Mouse (Mus musculus) spleen, adult 12 weeks (tissue): ENCODE results near the gene Arhgap33.
A peak's percentile ranks its signal among the peaks of the same experiment; 100 is the strongest.

Experiments used
- DNase-seq: peaks from one replicate; pipeline ENCODE4 v3.0.0; 2022; ENCODE audit warnings: low spot score

Gene Arhgap33

DNA sequence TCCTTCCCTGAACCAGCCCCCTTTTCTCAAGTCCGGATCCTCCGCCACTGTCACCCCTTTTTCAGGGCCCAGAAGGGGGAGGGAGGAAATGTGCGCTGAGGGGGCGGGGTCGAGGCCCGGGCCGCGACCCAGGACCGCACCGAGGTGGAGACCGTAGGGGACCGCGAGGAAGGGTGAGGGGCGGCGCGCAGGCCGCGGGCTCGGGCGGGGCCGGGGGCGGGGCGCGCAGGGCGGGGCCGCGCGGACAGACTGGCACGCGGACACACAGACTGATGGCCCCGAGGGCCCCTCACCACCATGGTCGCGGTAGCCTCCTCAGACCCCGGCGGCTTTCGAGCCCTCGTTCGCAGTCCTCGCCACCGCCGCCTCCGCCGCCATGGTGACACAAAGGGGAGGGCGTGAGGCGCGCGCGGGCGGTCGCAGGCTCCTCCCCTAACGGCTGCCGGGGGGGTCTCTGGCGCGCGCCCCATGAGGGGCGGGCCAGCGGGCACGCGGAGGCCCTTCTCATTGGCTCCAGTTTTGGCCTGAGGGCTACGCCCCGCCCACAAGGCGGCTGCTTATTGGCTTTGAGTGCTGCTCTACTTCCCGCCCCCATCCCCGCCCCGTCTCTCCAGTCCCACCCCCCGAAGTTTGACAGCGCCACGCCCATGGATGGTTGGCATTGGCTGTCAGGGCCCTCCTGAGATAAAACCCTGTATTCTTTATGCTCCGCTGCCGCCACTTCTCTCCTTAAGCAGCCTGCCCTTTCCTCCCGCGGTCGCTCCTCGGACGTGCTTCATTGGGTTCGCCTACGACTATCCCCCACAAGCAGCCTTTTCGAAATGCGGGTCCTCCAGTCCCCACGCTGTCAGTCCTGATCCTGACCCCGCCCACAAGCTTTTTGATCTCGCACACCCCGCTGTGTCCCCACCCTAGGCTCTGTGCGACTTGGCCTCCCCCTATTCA is at the start of gene Arhgap33:
Arhgap33 (minus strand) TSS at position 428 of the 945 bp plus-strand sequence.
- DNase-seq: peak; percentile 91

DNA sequence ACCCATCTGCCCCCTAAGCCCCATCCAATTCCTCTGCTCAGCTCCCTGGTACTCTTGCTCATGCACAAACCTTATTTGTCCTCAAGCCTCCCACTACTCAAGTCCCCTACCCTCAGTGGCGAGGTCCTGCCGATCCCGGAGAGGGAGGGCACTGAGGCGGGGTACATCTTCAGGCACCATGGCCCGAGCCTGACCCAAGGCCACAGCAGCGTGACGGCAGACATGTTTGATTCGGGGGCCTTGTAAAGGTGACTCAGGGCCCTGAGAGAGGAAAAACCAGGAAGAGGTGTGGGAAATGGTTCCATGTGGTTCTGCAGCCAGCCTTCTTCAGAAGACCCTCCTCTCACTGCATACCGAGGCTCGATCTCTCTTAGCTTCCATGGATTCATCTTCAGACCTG is 49.5 kb upstream of the Arhgap33 start:
- no peak for DNase-seq

DNA sequence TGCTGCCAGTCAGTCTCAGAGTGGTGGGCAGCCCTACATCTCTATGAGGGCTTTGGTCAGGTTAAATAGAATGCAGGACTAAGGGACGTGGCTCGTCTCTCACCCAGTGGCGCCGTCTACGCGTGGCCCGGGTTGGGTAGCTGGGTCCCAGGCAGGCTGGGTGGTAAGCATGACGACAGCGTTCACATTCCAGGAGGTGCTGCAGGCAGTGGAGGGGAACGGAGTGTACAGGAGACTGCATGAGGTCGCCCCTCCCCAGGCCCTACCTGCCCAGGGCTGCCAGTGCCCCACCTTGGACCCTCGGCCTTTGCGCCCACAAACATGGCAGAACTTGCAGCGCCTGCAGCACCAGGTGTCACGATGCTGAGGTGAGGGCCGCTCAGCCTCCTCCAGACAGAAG is 46.7 kb upstream of the Arhgap33 start:
- DNase-seq: no peak

DNA sequence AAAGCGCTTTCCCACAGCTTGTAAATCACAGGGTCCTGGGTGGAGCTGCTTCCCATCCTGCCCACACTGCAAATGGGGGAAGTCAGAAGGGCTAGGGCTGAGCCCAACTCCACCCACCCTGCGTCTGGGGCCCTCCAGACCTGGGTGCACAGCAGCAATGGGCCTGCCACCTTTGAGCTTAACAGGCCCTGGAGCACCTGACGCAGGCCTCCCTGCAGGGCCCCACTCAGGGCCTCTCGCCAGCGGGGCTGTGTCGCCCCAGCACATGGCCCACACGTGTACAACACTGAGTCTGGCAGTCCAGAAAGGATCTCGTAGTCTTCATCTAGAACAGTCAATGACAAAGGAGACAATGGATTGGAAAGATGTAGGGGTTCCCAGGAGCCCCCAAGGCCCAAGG is 45.1 kb upstream of the Arhgap33 start:
- DNase-seq: no peak

DNA sequence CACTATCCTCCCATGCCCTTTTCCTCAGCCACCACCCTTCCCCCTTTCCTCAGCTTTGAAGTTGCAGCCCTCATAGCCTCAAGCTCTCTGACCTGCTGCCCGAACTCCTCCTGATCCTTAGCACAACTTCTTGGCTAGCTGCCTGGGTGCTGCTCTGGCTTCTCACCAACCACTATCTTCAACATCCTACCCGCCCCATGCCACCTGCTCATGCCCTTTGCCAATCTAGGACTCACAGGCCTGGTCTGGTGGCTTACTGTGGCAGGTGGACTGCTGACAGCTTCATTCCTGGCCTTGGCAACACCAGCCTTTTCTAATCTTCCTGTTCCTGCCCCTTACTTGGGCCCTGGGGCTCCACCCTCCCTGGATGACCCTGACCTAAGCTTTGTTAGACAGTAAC is 38.1 kb upstream of the Arhgap33 start:
- peak; percentile 58 for DNase-seq

DNA sequence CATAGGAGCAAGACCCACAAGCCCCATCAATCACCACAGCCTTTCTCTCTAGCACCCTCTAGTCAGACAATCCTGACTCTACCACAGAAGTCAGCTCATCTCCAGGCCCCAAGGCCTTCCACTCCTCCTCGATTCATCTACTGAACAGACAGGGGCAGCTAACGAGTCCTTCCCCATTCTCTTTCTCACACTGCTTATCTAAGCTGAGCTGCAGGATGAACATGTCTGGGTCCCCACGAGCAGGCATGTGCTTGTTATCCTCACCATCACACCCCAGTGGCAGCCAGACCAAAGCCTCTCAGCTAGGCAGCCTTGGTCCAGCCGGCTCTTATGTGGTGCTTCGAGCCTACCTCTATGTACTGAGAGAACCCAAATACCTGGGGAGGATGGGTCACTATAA is 37.5 kb upstream of the Arhgap33 start:
- no peak for DNase-seq

DNA sequence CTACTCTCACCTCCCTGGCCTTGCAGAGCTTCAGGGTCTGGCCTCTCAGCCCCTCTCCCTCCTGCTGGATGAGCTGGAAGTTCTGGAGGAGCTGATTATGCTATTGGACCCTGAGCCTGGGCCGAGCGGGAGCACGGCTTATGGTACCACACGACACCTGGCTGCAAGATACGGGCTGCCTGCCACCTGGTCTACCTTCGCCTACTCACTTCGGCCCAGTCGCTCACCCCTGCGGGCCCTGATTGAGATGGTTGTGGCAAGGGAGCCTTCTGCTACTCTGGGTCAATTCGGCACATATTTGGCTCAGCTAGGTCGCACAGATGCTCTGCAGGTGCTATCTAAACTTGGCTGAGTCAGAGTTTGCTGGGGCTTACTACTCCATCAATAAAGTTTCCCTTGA is 32.7 kb upstream of the Arhgap33 start:
- no peak for DNase-seq

DNA sequence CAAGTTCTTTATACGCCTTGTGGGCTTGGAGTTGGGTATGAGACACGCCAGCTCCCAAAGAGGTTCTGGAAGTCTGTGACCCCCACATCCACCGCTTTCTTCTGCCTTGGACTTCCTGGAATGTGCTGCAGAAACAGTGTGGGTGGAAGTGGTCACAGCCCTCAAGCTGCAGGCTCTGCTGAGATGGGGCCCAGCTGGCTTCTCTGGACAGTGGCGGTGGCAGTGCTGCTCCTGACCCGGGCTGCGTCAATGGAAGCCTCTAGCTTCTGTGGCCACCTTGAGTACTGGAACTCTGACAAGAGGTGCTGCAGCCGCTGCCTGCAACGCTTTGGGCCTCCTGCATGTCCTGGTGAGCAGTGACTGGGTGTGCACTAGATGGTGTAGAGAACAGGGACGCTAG is 31.2 kb upstream of the Arhgap33 start:
- DNase-seq: no peak

DNA sequence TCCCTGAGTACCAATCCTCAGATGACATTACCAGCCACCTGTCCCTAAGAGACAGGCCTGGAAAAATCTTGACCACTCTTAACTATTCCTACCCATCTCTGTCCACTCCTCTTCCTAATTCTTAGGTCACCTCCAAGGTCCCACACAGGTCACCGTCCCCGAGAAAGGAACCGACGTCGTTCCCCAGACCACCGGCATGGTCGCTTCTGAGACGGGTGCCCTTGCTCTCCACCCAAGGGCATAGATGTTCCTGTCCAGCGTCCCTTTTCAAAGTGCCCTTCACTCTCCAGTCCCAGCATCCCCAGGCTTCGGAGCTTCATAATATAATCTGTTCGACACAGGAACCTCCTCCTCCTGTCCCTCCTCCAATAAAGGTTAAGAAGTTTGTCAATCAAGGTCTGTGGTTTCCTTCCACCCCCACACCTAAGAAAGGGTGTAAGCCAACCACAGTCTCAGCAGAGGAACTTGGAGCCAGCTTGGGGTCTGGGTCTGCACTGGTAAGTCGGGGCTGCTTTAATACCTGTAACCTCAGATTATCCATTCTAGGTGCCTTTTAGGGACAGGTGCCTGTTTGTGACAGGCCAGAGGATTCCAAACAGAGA is 30.2 kb upstream of the Arhgap33 start, which contains the start of gene Igflr1:
Igflr1 (plus strand) TSS at position 458 of the 602 bp plus-strand sequence.
- DNase-seq: no peak

DNA sequence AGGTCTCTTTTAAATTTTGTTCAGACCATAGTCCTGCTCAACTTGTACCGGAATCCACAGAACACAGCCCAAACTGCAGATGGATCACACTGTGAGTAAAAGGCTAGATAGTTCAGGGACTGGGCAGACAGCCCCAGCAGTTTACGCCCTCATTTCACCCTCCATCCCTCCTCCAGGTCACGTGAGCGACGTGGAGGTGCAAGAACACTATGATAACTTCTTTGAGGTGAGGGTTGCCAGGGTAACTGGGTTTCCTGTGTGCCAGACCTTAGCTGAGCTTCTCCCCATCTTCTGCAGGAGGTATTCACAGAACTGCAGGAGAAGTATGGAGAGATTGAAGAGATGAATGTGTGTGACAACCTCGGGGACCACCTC is 29.0 kb upstream of the Arhgap33 start:
- DNase-seq: peak; percentile 39

DNA sequence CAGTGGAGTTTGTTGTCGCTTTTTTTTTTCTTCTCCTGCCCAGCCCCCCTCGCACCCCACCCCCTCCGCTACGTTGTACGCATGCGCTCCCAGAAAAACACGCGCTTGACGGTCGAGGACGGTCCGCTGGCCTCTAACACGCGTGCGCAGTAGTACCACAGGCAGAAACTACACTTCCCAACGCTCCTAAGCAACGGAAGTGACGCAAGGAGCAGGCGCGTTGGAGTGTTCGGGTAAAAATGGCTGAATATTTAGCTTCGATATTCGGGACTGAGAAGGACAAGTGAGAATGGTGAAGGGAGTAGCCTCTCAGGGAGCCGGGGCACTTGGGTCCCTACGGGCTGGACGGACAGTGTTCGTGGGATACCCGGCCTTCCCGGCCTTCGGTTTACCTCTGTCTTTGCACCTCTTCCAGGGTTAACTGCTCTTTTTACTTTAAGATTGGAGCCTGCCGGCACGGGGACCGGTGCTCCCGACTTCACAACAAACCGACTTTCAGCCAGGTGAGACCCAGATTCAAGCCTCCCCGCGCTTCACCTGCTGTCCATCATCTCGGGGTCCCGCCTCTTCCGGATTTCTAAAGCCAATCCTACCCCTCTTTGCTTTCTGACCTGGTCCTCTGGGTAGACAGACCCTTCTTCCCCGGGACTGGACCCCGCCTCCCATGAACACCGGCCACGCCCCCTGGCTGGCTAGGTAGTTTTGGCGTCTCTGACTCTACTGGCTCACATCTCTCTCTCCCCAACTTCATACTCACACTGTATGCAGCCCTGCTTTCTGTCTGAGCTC is 28.5 kb upstream of the Arhgap33 start, which contains the start of the genes U2af1l4, Gm49396 and Psenen:
U2af1l4 (plus strand) TSS at position 185 of the 789 bp plus-strand sequence.
Gm49396 (plus strand) TSS at position 228 of the 789 bp plus-strand sequence.
Psenen (minus strand) TSS at position 511 of the 789 bp plus-strand sequence.
- peak; percentile 86 for DNase-seq

DNA sequence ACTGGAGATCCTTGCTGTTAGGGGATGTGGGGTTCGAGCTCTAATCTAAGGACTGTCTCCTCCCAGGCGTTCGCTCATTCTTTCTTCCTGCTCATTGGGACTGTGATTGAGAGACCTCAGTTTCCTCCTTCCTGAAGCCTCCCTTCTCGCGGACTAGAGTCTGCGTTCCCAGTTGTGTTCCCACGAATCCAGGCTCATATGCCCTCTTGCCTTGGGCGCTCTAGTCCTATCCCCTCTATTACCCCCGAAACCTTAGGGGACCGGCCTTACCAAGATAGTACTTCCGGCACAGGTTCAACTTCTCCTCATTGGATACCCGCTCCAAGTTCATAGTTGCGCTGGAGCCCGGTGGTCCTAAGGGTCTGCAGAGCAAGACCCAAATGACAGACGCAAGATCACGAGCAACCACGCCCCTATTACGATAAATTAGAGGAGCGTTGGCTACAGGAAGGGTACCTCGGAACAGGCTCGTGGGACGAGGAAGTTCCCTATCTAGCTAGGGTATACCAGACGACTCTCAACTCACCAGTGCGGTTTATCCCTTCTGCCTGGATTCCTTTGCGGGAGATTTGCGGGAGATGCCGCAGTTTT is 27.8 kb upstream of the Arhgap33 start:
- no peak for DNase-seq

DNA sequence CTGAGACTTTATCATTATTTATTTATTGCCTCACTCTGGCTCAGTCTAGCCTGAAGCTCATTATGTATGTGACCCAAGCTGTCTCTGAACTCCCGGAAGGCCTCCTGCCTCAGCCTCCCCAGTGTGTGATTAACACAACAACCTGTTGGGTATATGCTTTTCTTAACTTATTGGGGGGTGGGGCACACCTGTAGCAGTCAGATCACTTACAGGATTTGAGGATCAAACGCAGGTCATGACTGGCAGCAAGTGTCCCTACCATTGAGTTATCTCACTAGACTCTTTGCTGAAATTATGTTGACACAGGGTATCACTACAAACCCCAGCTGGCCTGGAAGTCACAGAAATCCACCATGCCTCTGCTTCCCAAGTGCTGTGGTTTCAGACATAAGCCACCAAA is 25.4 kb upstream of the Arhgap33 start:
- no peak for DNase-seq

DNA sequence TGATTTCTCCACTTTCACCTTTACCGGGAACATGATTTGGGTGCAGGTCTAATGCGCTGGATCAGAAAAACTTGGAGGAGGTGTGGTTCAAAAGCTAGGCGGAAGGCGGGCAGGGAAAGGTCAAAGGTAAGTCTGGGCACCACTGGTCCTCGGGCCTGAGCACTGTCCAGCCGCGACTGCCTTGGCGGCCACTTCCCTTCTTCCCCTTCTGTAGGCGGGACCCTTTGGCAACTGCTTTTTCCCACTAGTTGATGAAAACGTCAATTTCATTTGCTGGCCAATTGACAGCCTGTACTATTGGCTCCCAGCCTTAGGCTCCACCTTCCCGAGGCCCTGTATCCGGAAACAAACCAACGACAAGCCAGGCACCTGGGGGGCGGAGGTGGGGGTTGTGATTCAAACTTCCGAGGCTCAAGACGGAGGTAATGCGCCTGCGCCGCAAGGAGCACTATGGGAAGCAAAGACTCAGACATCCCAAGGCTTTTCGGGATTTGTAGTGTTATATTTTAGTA is 24.6 kb upstream of the Arhgap33 start, which contains the start of gene Lin37:
Lin37 (minus strand) TSS at position 396 of the 512 bp plus-strand sequence.
- peak; percentile 83 for DNase-seq

DNA sequence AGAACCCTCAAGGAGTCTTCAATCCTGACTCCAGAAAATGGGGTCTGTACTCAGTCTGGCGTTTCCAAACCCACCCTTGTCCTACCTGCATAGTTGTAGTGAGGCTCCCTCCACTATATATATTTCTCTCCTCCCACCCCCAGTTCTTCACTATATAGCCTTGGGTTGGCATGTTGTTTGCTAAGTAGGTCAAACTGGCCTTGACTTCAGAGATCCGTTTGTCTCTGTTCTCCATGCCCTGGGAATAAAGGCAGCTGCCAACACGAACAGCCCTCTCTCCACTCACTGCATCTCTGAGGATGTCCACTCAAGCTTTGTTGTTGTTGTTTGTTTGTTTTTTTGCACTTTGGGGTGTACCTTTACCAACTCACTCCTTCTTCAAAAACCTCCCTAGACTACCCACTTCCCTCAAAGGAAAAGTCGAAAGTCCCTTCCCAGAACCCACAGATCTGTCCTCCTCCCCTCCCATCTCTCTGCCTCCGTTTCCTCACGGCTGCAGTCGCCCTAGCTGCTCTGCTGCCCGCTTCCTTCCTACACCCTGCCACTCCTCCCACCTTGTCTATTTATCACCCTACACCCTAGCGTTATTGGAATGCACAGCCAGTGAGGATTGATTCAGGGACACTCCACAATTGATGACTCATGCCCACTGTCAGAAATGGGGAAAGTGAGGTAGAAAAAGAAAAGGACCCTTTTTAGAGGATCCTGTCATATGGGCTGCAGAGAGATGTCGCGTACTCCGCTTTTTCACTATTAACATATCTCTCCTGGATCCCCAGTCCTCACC is 24.0 kb upstream of the Arhgap33 start:
- peak; percentile 22 for DNase-seq

DNA sequence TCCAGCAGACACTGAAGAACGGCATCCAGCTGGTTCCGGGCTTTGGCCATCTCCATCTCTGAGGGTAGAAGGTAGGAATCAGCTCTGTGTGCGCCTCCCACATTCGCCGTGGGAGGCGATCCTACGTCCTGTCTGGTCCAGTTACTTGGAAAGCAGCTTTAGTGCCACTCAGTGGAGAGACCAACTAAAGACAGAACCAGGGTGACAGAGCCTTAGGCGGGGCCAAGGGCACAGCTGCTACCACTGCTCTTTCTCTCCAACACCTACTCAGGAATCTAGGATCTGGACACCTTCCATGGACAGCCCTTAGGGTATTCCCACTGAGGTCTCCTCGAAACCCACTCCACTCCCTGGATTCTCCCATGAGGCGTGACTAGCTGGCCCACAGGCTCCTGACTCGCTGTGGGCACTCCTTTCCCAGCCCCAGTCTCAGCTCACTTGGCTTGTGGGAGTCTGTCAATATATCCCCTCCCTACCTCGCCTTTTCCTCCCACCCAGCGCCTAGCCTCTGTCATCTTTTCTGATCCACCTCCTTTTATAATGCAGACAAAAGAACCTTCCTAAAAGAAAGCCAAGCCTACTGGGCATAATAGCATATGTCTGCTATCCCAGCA is 23.1 kb upstream of the Arhgap33 start:
- no peak for DNase-seq

DNA sequence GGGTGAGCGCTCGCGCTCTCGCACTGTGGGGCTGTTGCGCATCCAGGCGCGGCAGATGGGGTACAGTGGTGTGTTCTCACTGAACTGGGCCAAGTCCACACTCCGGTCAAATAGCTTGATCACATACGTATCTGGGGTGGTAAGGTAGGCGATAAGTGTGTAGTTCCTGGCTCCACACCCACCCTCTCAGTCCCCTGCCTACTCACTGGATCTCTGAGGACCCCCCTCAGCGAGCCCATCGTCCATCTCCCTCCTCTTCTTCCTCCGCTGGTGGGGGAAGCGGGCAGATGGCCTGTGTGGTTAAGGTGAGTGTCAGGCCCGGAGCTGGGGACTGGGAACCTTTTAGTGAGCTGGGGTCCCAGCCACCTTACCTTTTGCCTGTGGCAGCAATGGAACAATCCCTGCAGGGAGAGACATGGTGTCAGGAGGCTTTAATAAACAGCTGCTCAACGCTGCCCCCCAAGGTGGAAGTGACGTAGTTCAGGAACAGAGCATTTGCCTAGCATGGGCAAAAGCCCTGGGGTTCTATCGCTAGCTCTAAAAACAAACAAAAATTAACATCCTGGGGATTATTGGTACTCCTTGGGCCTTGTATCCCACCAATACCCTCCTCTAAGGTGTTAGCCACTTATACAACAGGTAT is 22.2 kb upstream of the Arhgap33 start:
- no peak for DNase-seq

DNA sequence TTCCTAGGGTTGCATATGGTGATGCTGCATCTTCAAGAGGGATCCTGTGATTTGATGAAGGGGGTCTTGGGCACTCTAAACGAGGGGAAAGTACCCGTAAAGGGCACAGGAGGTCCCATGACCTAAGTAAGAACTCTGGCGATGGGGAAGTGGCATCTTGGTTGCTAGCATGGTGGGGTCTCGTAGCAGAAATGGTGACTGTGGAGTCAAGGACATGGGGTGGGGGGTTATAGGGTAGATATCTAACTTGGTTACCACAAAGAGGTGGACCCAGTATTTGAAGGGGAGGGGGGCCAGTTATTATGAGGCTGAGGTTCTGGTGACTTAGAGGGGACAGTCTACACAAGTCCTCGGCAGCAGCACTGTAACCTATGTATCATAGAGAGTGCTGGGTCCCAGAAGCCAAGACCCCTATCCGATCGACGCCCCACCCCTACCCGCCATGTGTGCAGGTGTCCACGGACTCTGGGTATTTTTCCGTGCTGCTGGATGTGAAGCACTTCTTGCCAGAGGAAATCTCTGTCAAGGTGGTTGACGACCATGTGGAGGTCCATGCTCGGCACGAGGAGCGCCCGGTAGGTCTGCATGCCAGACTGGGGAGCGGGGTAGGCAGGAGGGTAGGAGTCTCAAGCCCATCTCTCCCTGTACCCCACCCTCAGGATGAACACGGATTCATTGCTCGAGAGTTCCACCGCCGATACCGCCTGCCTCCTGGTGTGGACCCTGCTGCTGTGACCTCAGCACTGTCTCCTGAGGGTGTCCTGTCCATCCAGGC is 19.1 kb upstream of the Arhgap33 start:
- DNase-seq: no peak

DNA sequence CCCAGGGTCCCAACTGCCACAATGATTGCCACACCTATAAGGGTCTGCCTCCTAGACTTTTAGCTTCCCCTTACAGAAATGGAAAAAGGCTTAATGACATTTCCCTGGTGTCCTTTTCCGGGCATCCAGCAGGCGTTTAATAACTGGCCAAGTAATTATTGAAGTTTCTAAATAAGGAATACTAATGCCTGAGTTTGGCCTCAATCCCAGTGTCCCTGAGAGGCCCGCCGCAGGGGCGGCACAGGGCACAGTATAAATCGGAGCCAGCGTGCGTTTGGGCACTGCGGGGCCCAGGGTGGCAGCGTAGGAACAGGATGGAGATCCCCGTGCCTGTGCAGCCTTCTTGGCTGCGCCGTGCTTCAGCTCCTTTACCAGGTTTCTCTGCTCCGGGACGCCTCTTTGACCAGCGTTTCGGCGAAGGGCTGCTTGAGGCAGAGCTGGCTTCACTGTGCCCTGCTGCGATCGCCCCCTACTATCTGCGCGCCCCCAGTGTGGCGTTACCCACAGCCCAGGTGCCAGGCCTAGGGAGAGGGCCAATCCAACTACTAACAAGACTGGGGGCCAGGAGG is 18.2 kb upstream of the Arhgap33 start:
- DNase-seq: peak; percentile 39
